Mouse (Mus musculus) c-Kit-positive CD71-positive TER-119-negative erythroid progenitor cells, embryonic 14.5 days (primary cell): ENCODE measurements around the gene Tceanc.

Experiments
- DNase-seq: peaks from one replicate; pipeline ENCODE4 v3.0.0-alpha.2; 2013; ENCODE audit warnings: low read depth

Gene Tceanc

GRCm38 (mm10) chrX:166479365-166479983 lies 38.9 kb downstream of the Tceanc start, which contains the start of gene Rab9:
TSS of gene Rab9 (minus strand) at chrX:166479867.
- peak; percentile 72 for DNase-seq

DNA sequence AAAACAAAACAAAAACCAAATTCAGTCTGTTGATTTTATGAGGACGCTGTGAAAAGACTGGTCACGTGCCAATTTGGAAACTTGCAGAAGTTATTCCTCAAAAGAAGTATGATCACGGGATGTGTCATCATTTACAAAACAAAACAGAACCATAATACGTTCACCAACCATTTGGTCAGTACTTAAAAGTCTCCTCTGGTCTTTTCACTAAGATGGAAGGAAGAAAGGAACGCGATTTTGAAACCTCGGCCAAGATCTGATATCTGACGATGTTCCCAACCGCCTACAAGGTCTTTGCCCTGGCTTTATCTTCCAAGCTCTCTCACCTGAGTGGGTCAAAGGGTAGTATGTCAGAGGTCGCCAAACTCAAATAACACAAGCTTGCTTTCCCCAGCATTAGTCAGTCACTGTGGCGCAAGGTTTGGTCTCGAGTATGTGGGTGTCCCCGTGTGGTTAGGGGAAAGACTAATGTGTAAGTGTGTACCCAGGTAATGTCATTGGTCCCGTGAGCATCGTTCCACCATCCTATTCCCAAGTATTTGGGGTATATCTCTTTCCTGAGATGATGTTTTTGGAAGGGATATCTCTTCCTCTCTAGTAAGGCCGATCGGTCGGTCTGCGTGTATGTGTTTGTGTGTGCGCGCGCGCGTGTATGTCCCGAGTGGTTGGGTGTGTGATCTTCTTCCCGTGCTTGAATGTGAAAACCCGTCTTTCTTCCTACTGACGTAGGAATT lies 39.6 kb downstream of the Tceanc start:
- peak; percentile 15 for DNase-seq

DNA sequence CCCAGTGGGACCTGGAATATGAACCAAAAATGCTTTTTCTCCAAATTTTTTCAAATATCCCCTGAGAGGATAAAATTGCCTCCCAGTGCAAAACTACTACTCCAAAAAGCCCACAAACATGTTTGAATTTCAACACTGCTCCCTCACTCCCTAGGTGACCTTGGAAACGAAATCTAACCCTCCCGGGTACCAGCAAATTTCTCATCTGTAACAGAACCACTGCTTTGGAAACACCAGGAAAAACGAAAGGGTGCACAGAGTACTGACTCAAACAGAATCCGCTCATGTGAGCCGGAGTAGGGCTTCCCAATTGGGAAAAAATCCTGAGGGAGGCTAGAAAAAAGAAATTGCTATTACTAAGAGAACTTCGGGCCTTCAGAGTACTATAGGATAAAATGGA lies 41.0 kb downstream of the Tceanc start:
- DNase-seq: no peak

DNA sequence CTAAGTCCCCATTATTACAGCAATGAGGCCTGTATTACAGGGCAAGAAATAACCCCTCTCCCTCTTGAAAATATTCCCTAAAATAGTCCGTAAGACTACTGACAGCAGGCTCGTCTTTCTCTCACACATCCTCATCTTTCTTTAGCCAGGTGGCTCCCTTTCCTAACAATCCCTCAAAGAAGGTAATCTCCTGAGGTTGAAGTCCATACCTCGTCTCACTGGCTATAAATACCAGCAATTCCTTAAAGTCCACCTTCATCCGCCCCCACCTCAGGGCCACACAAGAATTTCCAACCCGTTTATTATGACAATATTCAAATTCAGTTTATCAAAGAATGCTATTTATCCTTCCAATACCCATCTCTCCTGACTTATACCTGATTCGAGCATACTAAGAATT lies 45.8 kb downstream of the Tceanc start:
- no peak for DNase-seq

GRCm38 (mm10) chrX:166468321-166468720 lies 50.0 kb downstream of the Tceanc start:
- no peak for DNase-seq

DNA sequence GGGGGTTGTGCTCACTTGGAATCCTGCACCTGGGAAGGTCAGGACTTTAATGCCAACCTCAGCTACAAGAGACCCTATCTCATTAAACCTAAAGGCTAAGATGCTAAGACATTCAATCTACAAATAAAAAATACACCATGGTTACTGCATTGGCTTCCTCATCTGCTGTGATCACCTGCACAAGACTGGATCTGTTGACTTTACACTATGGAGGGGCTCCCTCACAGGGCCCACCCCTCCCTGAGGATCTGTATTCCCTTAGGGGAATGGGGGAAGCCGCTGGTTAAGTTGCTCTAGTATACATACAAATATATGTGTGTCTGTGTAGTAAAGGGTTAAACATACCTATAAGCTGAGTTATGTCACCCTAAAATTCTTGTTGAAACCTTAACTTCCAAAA lies 62.8 kb downstream of the Tceanc start:
- no peak for DNase-seq

- no peak for DNase-seq
Measured at GRCm38 (mm10) chrX:166454331-166454730, 64.0 kb downstream of the Tceanc start.

GRCm38 (mm10) chrX:166453532-166453931 lies 64.8 kb downstream of the Tceanc start:
- no peak for DNase-seq
